17 mouse cellular contexts compared by ENCODE assay signal in the genomic region with DNA sequence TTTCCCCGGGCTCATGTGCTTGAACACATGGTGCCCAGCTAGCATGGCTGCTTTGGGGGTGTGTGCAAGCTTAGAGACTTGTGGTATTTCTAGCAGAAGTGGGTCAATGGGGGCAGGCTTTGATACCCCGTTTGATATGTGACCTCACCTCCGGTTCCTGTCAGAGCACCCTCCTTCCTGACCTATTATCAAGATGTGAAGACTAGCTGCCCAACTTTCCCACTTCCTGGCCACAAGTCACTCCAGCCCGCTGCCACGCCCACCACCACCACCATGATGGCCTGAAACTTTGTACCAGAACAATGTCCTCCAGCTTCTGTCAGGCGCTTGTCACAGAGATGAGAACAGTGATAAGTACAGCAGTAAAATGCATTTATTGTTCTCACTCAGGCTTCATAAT. TPM values are rescaled to one million over a fixed set of nuclear protein-coding genes. Genes with fewer than 3 reads are reported as not detected.
A peak's percentile ranks its signal among the peaks of the same experiment; 100 is the strongest.
DNase-seq lines count a peak whose midpoint lies in the region; ATAC-seq lines count a peak whose summit lies in the region.
"Had no signal": no experiment of that assay in that cellular context is flagged by ENCODE, and none has a peak within 500 bp of the region (broad histone marks: within the 10 kb centered on the region; RNA-seq: fewer than 3 reads in every experiment).

No protein-coding gene starts in this region.

- no peaks in the 10 kb centered on the region for H3K36me3 ChIP-seq in forebrain, embryonic 13.5 days (ENCODE audit: poor library complexity, severe bottlenecking)
- H3K36me3 ChIP-seq: heart, embryonic 13.5 days; midbrain, embryonic 12.5 days had no signal

- H3K9me3 ChIP-seq in forebrain, embryonic 13.5 days (replicated peaks), result no peaks in the 10 kb centered on the region

- no peak overlapping the region for H3K27ac ChIP-seq in forebrain, embryonic 13.5 days
- H3K27ac ChIP-seq: heart, embryonic 13.5 days; midbrain, embryonic 12.5 days had no signal

- DNase-seq in natural killer cell, adult 2 months (ENCODE audit: low spot score in 2 of 2), result peak; percentile 63 to 76
- DNase-seq in thymus, postnatal 36 days, result peak; percentile 76 to 81
- DNase-seq in kidney, postnatal 10 days, result no peak
- no peak for DNase-seq in layer of hippocampus, postnatal 14 days (ENCODE audit: low spot score in 2 of 2)
- DNase-seq: adrenal gland, postnatal 10 days; cerebellum, adult 11-12 months; heart, postnatal 36 days; layer of hippocampus, postnatal 36 days; liver; liver, postnatal 0 days; lung, postnatal 4 days had no signal

- no peak overlapping the region for H3K9ac ChIP-seq in forebrain, embryonic 13.5 days
- H3K9ac ChIP-seq: heart, embryonic 13.5 days; liver, postnatal 0 days; midbrain, embryonic 12.5 days had no signal

- peaks cover 12% of the 10 kb centered on the region; the same call in 1 of the 2 replicates for H3K27me3 ChIP-seq in forebrain, embryonic 13.5 days

- peak; percentile 88 for ATAC-seq in CD4-positive, CD25-positive, alpha-beta regulatory T cell, adult 4 months
- peak; percentile 74 to 82 for ATAC-seq in hematopoietic stem cell, adult 5-6 weeks (replicated peaks in 1 of 2; ENCODE audit: insufficient read depth in 1 of 2, low FRiP score in 2 of 2, low TSS enrichment in 1 of 2, low read depth in 1 of 2, poor library complexity in 2 of 2, severe bottlenecking in 2 of 2)
- ATAC-seq in forebrain, embryonic 13.5 days, result no peak
- ATAC-seq: hindbrain, embryonic 16.5 days; liver, postnatal 0 days had no signal

- no peak overlapping the region for H3K4me3 ChIP-seq in forebrain, embryonic 13.5 days
- H3K4me3 ChIP-seq: heart, embryonic 13.5 days; midbrain, embryonic 12.5 days had no signal

- peaks cover 2% of the 10 kb centered on the region; the same call in 1 of the 2 replicates for H3K4me1 ChIP-seq in forebrain, embryonic 13.5 days
- H3K4me1 ChIP-seq: heart, embryonic 13.5 days; midbrain, embryonic 12.5 days had no signal

- H3K4me2 ChIP-seq in forebrain, embryonic 13.5 days, result no peak overlapping the region
- H3K4me2 ChIP-seq: heart, embryonic 13.5 days; midbrain, embryonic 12.5 days had no signal

- 89% methylated on average over 6 of the region's 6 CpGs for WGBS in forebrain, embryonic 13.5 days

RNA-seq across cellular contexts. Expression of a gene that starts 54.9 kb away (rescaled TPM):
- 10 to 100 TPM; 19.6 to 23.7 TPM for polyA plus RNA-seq in CD4-positive, CD25-positive, alpha-beta regulatory T cell, adult 4 months (2017; shearing (Covaris generic))
- total RNA-seq in hematopoietic stem cell, adult 5-6 weeks (2017), result 44.5 and 105 TPM in 2 replicates
- 36.6 and 39.2 TPM in 2 replicates for polyA plus RNA-seq in forebrain, embryonic 13.5 days (2015; fragmentation: Nextera tagmentation; extraction: Ambion mirVana)
- total RNA-seq in layer of hippocampus, postnatal 14 days (2021), result 10 to 100 TPM; 73.5 to 77.2 TPM

Comparison
In these comparisons a context has a peak if more than half of its experiments do, and no peak if none do; other contexts are left out.
1. DNase-seq: peak in natural killer cell, adult 2 months (2 of 2) and thymus, postnatal 36 days (2 of 2); none in kidney, postnatal 10 days (single experiment) and layer of hippocampus, postnatal 14 days (0 of 2).